Mouse (Mus musculus) left cerebral cortex, postnatal 25 days (tissue): ENCODE measurements around the gene Pdk3. TPM values are rescaled to one million over a fixed set of nuclear protein-coding genes. Genes with fewer than 3 reads are reported as not detected.
A peak's percentile ranks its signal among the peaks of the same experiment; 100 is the strongest.

Source experiments
- DNase-seq, 2 experiments: peaks; one replicate each; pipeline ENCODE4 v3.0.0; 2022; ENCODE audit warnings: low spot score in 2 of 2, mixed read lengths in 1 of 2
- intact Hi-C: fragments of 180-260 bp; cut with DNase I; formaldehyde crosslinking; loops from one replicate; pipeline ENCODE4 v1.15.1; 2025
- total RNA-seq, 2 experiments: library from RNA; stranded (reverse); gene quantifications; 2 replicates each; pipeline ENCODE4 v1.2.3; 2021

Pdk3 gene
- total RNA-seq, result 10 to 100 TPM; 38.3 to 38.4 TPM

DNA sequence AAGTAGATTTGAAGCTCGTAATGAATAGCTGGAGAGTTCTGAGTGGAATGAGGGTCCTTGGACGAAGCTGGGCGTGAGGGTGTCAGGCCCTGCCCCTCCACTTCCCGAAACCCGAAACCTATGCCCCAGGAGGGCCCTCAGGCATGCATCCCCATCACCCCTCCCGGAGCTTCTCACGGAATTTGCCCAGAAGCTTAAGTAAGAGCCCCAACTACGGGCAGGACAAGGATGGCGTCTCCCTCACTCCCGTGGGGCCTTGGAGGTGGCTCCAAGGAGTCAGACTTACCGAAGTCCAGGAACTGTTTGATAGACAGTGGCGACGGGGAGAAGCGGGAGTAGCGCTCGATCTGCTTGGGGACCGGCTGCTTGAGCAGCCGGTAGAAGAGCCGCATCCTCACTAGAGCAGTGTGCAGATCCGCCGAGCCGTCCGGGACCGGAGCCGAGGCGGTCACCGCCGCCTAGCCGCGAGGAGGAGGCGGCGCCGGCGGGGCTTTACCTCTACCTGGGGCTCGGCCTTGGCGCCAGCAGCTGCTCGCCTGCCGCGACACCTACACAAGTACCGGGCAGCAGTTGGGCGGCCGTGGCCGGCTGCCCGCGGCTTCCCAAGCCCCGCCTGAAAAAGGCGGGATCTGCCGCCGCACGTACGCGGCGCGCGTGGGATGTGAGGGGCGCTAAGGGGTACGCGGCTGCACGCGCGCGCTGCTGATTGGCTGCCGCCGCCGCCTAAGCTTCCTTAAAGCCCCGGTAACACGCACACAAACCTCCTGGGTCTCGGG, at the start of gene Pdk3:
Gene Pdk3, minus strand, starts transcription at position 641 of the 776 bp plus-strand sequence.
- DNase-seq, result peak; percentile 81 to 88
- intact Hi-C loops, result no loop called here

DNA sequence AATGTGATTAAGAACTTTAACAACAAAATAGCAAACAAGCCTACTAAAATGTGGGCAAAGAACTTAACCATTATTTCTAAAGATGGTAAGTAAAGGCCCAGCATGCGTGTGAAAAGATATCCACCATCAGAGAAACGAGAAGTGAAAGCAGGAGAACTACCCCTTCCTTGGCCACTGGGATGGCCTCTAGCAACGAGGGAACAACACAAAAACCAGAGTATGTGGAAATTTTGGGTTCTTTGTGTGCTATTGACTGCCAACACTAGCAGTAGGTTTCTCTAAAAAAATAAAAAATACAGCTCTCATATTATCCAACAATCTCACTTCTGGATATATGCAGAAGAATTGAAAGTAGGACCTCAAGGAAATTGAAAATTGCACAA, 45.6 kb upstream of the Pdk3 start:
- intact Hi-C loops, result no loop called here
- DNase-seq, result no peak

DNA sequence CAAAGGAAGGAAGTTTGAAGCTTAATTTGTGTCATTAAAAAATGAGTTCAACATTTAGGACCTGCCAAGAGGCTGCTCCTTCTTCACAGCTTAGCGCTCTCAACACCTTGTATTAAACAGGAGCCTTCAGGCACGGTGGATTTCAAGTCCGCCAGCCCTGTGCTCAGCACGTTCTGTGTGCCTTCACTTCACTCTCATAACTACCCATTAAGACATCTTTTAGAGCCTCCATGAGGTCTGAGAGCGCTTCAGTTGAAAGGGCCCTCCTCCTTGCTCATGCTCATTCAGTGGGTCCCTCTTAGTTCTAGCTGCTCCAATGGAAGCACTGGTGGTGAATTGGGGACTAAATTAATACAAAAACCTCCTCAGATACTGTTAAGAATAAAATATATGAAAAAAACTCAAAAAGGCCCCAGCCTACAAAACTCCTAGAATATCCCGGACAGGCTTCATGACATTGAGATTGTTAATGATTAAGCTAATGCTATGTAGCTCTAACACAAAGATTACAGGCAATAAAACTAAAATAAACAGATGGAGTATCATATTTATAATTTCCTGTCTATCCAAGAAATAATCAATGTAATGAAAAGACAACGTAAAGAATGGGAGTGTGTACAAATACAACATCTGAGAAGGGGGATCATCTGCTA, 45.1 kb upstream of the Pdk3 start:
- intact Hi-C loops, result no loop called here
- no peak for DNase-seq

DNA sequence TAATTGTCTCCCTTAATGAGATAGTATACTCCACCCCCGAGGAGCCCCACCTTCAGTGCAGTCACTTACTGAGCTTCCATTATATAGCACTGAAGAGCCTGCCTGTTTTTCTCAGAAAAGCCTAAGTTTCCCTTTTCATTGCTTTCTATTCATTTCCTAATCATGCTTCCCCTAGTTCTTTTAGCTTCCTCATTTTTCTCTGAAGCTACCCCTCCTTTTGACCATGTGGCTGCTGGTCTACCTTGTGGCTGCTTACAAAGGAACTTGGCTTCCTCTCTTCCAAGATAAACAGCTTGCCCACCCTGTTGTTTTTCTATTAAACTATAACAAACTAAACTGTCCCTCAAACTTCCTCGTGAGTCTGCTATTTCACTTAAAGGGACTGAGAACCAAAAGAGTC, 31.4 kb upstream of the Pdk3 start:
- intact Hi-C loops, result no loop called here
- DNase-seq, result no peak

DNA sequence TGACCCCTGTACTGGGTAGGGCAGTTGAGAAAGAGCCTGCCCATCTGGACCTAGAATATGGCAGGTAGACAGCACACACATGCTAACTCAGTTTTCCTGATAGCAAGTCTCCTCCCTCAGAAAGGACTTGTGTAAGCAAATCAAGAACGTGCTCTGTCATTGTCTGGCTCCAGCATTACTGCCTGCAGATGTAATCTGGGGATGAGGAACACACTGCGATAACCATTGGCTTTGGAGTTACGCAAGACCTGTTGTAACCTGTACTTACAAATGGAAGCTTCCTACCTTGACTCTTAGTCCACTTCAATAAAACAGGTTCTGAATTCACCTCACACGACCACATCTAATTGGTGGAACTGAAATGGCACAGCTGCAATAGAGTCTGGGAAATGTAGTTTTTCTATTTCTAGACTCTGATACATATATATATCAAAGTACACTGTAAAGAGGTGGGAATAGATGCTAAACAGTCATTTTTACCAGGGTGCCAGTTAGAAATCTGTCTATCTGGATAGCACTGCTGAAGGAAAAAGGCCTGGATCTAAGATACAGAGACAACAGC, 30.6 kb upstream of the Pdk3 start:
- intact Hi-C loops, result no loop called here
- no peak for DNase-seq

DNA sequence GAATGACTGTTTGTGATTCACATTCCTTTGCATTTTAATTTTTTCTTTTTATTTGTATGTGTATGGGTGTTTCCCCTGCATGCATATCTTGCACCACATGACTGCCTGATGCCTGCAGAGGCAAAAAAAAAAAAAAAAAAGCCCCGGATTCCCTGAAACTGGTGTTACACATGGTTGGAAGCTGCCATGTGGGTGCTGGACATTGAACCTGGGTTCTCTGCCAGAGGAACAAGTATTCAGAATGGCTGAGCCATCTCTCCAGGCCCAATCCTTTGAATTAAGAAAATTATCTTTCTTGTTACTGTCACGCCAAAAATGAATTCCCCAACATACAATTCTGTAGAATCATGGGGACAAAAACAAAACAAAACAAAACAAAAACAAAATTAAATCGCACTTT, 25.8 kb upstream of the Pdk3 start:
- intact Hi-C loops, result no loop called here
- DNase-seq, result no peak

DNA sequence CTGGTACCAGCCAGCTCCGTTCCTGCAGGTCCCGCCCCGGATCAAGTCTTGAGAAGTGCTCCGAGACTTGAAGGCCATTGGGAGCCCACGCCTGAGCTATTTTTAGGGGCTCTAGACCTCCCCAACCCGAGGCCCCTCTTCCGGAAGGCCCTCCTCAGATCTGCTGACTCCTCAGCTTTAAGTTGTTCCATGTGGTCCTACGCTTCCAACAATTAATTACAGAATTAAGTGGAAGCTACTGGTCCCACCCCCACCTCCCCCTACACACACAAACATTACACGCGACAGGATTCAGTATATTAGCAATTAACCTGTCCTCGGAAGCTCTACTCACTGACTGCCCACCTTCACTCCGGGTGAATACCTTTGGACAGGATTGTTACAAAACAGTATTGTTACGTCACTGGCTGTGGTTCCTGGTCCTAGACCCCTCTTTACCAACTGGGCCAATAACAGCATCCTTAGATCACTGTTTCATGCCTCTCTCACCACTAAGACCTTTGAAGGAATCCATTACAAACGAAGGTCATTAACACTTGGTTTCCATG, 410 bp upstream of the Pdk3 start:
- no peak for DNase-seq
- intact Hi-C loops, result no loop called here

DNA sequence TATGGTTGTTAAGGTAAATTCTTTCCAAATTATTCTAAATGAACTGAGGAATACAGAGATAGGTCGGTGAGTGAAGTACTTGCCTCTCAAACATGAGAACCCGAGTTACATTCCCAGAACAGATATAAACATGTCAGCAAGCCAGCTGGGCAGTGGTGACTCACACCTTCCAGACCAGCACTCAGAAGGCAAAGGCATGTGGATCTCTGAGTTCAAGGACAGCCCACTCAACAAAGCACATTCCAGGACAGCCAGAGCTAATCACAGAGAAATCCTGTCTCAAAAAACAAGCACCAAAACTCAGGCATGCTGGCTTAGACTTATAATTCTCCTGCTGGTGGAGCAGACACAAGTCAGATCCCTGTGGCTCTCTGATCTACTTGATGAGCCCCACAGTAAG, 6.2 kb downstream of the Pdk3 start:
- no peak for DNase-seq
- intact Hi-C loops, result no loop called here

DNA sequence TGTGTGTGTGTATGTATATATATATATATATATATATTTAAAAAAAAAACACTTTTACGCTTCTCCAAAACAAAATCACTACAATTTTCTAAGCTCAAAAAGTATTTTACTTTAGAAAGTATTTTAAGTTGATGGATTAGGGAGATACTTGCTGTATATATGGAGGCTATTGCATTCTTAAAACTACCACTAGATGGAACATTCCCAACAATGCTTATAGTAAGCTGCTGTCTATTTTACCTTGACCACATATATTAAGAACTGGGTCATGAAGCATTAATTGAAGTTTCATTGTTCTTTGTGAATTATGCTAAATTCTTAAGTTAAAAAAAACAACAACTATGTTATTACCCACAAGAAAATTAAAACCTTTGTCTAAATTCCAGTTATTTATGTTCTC, 24.0 kb downstream of the Pdk3 start:
- intact Hi-C loops, result no loop called here
- DNase-seq, result no peak

DNA sequence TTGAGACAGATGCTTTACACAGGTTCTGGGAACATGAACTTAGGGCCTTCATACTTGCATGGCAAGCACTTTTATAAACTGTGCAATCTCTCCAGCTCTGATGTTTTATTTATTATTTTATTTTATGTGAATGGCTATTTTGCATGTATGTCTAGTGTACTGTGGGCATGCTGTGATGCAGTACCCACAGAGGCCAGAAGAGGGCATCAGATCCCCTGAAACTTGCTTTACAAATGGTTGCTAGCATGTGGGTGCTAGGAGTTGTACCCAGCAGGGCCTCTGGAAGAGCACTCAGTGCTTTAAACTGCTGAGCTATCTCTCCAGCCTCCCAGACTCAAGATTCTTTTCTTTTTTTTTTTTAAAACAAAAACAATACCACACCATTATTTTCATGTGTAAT, 38.8 kb downstream of the Pdk3 start:
- DNase-seq, result peak in 1 of 2 experiments; percentile 11
- intact Hi-C loops, result loop anchor here (5.0 kb wide), 1 partner anchor 99 kb away; no protein-coding TSS in a partner anchor

DNA sequence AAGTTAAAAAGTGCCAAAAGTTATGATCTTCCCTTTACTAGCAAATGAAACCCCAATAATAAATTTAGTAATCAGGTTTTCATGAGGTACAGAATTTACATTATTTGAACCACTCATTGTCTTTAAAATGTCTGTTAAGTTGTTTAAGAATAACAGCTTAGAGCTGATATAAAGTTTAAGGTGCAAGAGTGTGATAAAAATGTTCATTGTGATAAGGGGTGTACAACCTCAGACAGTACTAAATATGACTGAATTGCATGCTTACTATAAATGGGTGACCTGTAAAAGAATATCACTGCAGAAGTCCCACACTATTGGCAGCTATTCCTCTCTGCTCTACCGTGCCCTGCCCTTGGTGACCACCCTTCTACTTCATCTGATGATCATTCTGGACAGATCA, 42.4 kb downstream of the Pdk3 start:
- intact Hi-C loops, result no loop called here
- no peak for DNase-seq

DNA sequence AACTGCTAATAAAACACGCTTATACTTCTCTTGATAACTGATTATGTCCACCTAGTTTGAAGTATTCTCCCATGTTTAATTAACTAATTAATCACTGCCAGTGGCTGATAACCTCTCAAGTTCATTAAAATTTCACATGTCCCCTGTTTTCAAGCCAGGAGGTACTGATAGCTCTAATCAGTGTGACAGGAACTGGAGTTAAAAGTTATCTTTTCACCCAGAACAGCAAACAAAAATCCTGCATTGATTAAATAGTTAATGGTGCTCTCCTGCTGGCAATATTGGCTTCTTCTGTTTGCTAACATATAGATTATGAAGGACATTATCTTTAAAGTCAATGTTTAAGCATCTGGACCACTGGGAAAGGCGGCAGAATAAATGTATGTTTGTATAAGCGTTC, 71.2 kb downstream of the Pdk3 start:
- DNase-seq, result no peak
- intact Hi-C loops, result no loop called here

DNA sequence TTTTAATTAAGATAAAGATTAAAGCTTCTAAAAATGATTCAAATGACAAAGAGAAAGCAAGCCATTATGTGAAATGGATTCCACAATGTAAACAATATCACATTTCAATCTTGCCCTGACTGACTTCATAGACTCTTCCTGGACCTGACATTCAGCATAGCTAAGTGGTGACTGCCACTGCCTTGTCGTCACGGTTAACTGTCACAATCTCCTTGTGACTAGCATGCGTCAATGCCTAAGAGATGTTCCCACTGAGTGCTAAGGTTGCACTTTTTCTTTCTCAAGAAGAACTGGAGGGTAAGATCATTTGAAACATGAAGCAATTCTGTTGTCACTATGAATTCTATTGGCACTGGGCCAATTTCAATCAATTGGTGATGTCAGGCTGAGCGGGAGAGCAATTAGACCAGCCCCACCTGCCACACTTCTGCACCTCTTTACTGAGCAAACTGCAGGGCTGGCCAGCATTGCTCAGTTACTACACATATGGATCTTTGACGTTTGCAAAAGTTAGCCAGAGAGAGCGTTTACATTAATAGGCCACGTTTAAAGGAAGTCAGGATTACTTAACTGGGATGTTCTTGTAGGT, 75.0 kb downstream of the Pdk3 start:
- intact Hi-C loops, result no loop called here
- DNase-seq, result no peak

DNA sequence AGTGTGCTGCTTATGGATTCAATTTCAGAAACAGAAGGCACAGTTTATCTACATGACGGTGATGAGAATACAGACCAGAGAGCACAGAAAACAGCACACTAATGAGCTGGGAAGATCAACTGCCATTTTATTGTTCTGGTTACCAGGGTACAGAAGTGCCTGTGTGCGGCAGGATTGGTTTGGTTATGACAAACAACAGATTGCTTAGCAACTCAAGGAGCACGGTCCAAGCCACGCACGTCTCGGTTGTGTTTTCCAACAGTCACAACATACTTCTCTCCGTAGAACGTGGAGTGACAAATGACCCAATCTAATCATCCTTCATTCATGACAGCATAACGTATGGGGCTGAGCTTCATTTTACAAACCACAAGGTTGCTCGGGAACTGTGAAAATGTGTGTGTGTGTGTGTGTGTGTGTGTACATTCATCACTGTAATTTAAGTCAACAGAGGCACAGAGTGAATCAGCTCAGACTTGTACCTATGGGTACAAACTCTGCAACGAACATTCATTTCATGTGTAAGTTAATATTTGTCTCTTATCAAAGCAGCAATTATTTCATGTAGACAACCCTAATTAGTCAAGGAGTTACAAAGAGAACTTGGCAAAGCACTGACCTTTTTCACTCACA, 76.7 kb downstream of the Pdk3 start:
- no peak for DNase-seq
- intact Hi-C loops, result no loop called here

DNA sequence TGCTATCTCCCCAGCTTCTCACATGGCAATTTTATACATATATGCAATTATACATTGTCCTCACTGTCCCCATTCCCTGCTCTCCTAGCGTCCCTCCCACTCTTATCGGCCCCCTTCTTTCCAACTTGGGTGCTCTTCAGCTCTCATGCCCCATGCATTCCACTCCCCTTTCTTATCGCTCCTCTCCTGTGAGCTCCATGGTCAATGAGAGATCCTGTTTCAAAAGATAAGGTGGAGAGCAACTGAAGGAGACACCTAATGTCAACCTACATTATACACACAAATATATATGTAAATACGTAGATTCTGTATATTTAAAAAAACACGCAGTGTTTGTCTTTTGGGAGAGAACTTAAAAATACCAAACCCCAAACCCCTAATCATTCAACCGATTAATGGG, 81.4 kb downstream of the Pdk3 start:
- intact Hi-C loops, result no loop called here
- DNase-seq, result no peak

DNA sequence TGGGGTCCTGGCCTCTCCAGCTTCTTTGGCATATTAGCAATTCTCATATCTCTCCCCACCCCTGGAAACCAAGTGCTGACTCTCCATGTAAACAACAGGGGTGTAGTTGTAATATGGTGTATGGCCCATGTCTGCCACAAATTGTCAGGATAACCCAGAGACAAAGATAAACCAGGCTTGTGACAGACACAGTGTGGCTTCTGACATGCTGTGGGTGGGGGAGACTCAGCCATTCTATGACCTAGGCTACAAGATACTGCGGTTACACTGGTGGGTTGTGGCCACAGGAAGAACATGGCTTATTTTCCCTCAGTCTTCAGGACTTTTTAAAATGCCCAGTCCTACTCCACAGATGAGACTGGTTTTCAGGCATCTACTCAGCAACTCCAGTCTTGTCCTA, 82.8 kb downstream of the Pdk3 start:
- intact Hi-C loops, result no loop called here
- no peak for DNase-seq

DNA sequence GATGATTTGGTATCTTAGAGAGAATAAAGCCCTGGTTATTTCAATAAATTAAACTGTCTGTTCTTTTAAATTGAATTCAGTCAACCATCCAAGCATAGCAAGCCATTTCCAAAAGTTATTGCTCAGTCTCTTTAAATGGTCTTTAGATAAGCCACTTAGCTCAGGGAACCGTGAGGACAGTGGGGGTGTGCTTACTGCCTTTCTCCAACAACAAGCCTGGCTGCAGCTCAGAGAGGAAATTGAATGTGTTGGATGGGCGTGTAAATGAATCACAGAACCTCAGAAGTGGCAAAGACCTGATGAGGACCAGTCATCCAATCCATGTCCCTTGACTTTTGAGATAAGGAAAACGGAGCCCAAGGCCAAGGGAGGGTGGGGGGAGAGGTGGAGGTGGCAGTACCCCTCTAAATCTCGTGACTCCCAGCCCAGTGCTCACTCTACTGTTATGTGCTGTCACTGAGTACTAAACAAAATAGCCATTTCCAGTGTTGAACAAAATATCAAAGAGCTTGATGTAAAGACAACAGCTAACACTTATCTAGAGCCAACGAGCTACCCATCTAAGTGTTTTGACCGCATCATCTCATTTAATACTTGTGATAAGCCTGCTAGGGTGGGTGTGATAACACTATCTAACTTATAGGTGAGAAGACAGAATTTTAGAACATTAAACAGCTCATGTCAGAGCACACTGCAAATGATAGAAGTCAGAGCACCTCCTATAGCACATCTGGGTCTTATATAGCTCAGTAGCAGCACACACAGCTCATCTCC, 98.8 kb downstream of the Pdk3 start:
- intact Hi-C loops, result no loop called here
- DNase-seq, result no peak

DNA sequence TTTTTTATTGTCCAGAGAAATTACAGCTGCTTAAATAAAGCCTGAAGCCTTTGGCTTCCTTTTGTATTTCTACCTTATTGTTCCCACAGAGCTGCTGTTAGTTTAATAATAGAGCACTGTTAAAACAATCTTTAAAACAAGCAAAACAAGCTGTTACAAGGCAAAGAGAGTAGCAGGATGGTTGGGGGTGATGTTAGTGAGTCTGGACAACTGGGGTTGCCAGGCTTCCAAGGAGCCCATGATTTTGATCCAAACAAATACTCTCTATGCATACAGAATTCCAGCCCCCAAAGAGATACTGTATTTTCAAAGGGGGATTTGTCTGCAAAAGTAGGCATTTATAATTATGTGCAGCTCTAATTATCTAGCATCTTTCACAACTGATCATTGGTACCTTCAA, 99.6 kb downstream of the Pdk3 start:
- intact Hi-C loops, result no loop called here
- no peak for DNase-seq

DNA sequence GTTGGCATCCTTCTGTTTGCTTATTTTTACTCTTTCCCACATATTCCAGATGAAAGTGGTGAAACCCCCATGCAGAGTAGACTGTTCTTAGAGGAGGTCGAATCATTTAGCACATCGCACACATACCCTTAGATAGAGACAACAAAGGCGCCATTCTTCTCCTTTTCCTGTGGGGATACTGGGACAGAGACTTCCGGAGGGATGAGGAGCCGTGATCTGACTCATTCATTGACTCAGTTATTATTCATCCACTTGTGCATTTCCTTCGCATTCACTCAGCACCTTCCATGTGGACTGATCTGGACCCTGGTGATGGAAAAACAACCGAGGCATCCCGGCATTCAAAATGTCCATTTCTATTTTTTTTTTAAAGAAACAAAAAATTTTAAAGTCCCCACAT, 101.1 kb downstream of the Pdk3 start:
- intact Hi-C loops, result no loop called here
- DNase-seq, result no peak
